Mouse (Mus musculus) G1E (cell line): ENCODE measurements around the gene Sorcs2. TPM values are rescaled to one million over a fixed set of nuclear protein-coding genes. Genes with fewer than 3 reads are reported as not detected.

Experiments
- ATAC-seq: 2 replicates; pipeline ENCODE4 v1.8.0; 2016; ENCODE audit warnings: mild to moderate bottlenecking; ENCODE audit not compliant: insufficient number of reproducible peaks, poor library complexity, low FRiP score, severe bottlenecking; ENCODE audit errors: extremely low read depth
- DNase-seq: peaks from one replicate; pipeline ENCODE4 v3.0.0; 2012; ENCODE audit warnings: low spot score
- H3K27me3 ChIP-seq: 2 replicates; pipeline ENCODE4 v1.6.1; 2012; ENCODE audit warnings: mild to moderate bottlenecking, low read length, inconsistent platforms; ENCODE audit not compliant: insufficient read depth
- H3K36me3 ChIP-seq: replicated peaks from 2 replicates; pipeline ENCODE3; 2012; ENCODE audit warnings: mild to moderate bottlenecking, inconsistent platforms
- H3K4me1 ChIP-seq: 2 replicates; pipeline ENCODE4 v1.6.1; 2012; ENCODE audit warnings: low read depth, low read length, inconsistent platforms, mixed read lengths; ENCODE audit not compliant: insufficient read depth
- H3K4me3 ChIP-seq: 2 replicates; pipeline ENCODE4 v1.5.1; 2012; ENCODE audit warnings: low read depth, mild to moderate bottlenecking, inconsistent platforms, low read length, moderate library complexity, mixed read lengths
- H3K9me3 ChIP-seq: replicated peaks from 2 replicates; pipeline ENCODE4 v1.6.1; 2012; ENCODE audit warnings: inconsistent platforms
- CTCF ChIP-seq: IDR thresholded peaks from 2 replicates; pipeline ENCODE4 v1.5.1; 2012; ENCODE audit warnings: low read depth, low read length, inconsistent platforms, mixed read lengths
- GATA1 ChIP-seq: IDR thresholded peaks from 2 replicates; pipeline ENCODE4 v1.6.1; 2012; ENCODE audit warnings: borderline replicate concordance, low read length, inconsistent platforms, mixed read lengths
- GATA2 ChIP-seq: IDR thresholded peaks from 2 replicates; pipeline ENCODE4 v1.6.1; 2012; ENCODE audit warnings: low read depth, low read length, inconsistent platforms, borderline replicate concordance
- POLR2AphosphoS5 ChIP-seq: IDR thresholded peaks from 2 replicates; pipeline ENCODE4 v1.6.1; 2012; ENCODE audit warnings: low read depth, low read length, inconsistent platforms; ENCODE audit not compliant: insufficient replicate concordance
- TAL1 ChIP-seq: conservative IDR thresholded peaks from 2 replicates; pipeline ENCODE4 v1.6.1; 2012; ENCODE audit warnings: low read depth, low read length, inconsistent platforms, mixed read lengths
- polyA plus RNA-seq: library from polyadenylated mRNA; stranded (reverse); fragments of >175 nt; gene quantifications from 2 replicates; pipeline ENCODE4 v1.2.3, GENCODE M21; 2012
- total RNA-seq, 2 experiments: library from RNA; stranded (forward) in 1 of 2; stranded (reverse) in 1 of 2; fragments of 200-1000 nt in 1 of 2; fragments of >200 nt in 1 of 2; fragmentation: Nextera tagmentation in 1 of 2; gene quantifications; 2 replicates each; pipeline ENCODE4 v1.2.3; 2014 to 2017

Gene Sorcs2
- total and polyA plus RNA-seq, 3 experiments, result 0.04 to 0.22 TPM; not detected in 1

DNA sequence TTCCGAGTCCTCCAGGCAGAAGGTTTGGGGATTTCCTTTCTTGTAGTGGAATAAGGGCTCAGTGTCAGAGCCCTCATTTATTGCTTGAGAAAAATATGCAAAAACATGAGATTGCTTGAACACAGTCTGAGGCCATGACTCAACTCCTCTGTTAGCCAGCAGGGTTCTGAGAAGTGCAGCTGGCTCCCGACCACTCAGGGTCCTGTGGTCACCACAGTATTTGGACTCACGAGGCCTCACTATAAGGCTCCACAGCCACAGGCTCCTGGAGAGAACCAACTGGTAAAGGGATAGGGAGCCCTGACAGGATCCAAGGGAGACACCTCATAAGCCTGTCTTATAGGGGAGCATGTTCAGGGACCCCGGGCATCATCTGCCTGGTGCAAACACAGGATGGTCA, 15.2 kb downstream of the Sorcs2 start:
- H3K4me3 ChIP-seq, result no peak overlapping the region
- no peak for ATAC-seq
- H3K27me3 ChIP-seq, result peaks cover 10% of the 10 kb centered on the region; the same call in 1 of the 2 replicates
- H3K4me1 ChIP-seq, result peaks cover 7% of the 10 kb centered on the region
- no peaks in the 10 kb centered on the region for H3K9me3 ChIP-seq
- no peak for TF ChIP-seq CTCF
- no peak for TF ChIP-seq GATA2
- no peak for TF ChIP-seq TAL1
- TF ChIP-seq GATA1, result no peak
- TF ChIP-seq POLR2AphosphoS5, result no peak
- DNase-seq, result no peak
- no peaks in the 10 kb centered on the region for H3K36me3 ChIP-seq

- peaks cover 10% of the 10 kb centered on the region; the same call in 1 of the 2 replicates for H3K27me3 ChIP-seq
- ATAC-seq (no peak), DNase-seq (no peak)
- H3K4me3 ChIP-seq, result no peak overlapping the region
- H3K36me3 ChIP-seq, result no peaks in the 10 kb centered on the region
- no peak for TF ChIP-seq POLR2AphosphoS5
- no peak for TF ChIP-seq CTCF
- no peak for TF ChIP-seq GATA1
- no peak for TF ChIP-seq GATA2
- no peak for TF ChIP-seq TAL1
- no peaks in the 10 kb centered on the region for H3K9me3 ChIP-seq
- peaks cover 12% of the 10 kb centered on the region for H3K4me1 ChIP-seq
These were observed 15.7 kb downstream of the Sorcs2 start for GRCm38 (mm10) chr5:36382134-36382693.

DNA sequence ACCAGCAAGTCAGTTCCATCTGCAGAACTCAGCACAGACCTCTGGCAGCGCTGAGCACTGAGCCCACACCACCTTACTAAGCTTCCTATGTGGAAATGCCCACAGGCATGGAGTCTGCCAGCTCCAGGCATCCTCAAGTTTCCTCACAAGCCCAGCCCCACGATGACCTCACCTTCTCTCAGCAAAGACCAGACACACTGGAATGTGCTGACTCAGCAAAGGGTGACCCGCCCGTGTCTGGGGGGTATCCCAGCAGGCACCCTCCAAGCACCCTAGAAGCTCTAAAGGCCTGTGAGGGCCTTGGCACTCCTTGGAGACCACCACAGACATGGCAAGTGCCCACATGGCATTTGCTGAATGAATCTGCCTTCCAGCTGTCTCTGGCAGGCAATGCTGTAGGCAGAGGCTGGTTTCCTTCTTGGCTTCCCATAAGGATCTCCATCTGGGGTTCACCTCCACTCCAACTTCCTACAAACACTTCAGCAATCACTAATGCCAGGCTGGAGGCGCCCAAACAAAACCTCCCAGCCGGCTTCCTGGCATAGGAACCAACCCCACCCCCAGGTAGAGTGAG, 17.9 kb downstream of the Sorcs2 start:
- Histone ChIP-seq H3K9me3 (no peaks in the 10 kb centered on the region), H3K36me3 (no peaks in the 10 kb centered on the region), H3K27me3 (peaks cover 7% of the 10 kb centered on the region; the same call in 1 of the 2 replicates), H3K4me3 (no peak overlapping the region), H3K4me1 (peaks cover 26% of the 10 kb centered on the region)
- TF ChIP-seq TAL1, result no peak
- TF ChIP-seq GATA2, result no peak
- TF ChIP-seq CTCF, result no peak
- no peak for TF ChIP-seq GATA1
- no peak for TF ChIP-seq POLR2AphosphoS5
- ATAC-seq (no peak), DNase-seq (no peak)

DNA sequence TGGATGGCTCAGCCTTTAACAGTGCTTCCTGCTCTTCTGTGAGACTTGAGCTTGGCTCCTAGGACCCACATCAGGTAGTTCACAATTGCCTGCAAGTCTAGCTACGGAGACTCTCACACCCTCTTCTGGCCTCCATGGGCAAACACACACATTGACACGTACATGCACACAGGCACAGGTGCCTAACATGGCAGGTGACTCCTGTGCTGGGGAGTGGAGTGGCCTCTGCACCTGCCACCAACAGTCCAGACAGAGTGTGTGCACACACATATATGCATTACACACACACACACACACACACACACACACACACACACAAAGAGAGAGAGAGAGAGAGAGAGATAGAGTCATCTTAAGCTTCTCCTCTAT, 19.6 kb downstream of the Sorcs2 start:
- ATAC-seq, result no peak
- DNase-seq, result no peak
- Histone ChIP-seq H3K4me1 (peaks cover 39% of the 10 kb centered on the region), H3K4me3 (no peak overlapping the region), H3K36me3 (no peaks in the 10 kb centered on the region), H3K9me3 (no peaks in the 10 kb centered on the region), H3K27me3 (peaks cover under 1% of the 10 kb centered on the region; the same call in 1 of the 2 replicates)
- TF ChIP-seq TAL1 (no peak), CTCF (no peak), POLR2AphosphoS5 (no peak), GATA2 (no peak), GATA1 (no peak)

GRCm38 (mm10) chr5:36377456-36378369, 20.2 kb downstream of the Sorcs2 start:
- ATAC-seq (no peak), DNase-seq (no peak)
- Histone ChIP-seq H3K4me3 (no peak overlapping the region), H3K27me3 (no peaks in the 10 kb centered on the region; the same call in 1 of the 2 replicates), H3K9me3 (no peaks in the 10 kb centered on the region), H3K4me1 (peaks cover 45% of the 10 kb centered on the region), H3K36me3 (no peaks in the 10 kb centered on the region)
- TF ChIP-seq POLR2AphosphoS5 (no peak), GATA1 (no peak), TAL1 (no peak), GATA2 (no peak), CTCF (no peak)

- ATAC-seq (no peak), DNase-seq (no peak)
- peaks cover 48% of the 10 kb centered on the region for H3K4me1 ChIP-seq
- H3K36me3 ChIP-seq, result no peaks in the 10 kb centered on the region
- no peaks in the 10 kb centered on the region for H3K9me3 ChIP-seq
- no peak for TF ChIP-seq GATA1
- no peak for TF ChIP-seq GATA2
- no peak for TF ChIP-seq CTCF
- TF ChIP-seq TAL1, result no peak
- TF ChIP-seq POLR2AphosphoS5, result no peak
- no peaks in the 10 kb centered on the region; the same call in 1 of the 2 replicates for H3K27me3 ChIP-seq
- no peak overlapping the region for H3K4me3 ChIP-seq
These were observed 22.1 kb downstream of the Sorcs2 start for GRCm38 (mm10) chr5:36375886-36376285.
